Mouse (Mus musculus) adipocyte (in vitro differentiated cells): ENCODE measurements at regions not wholly inside any gene's neighbourhood (a gene's known extent, or its start where the extent isn't known, plus 50 kb on each side); places are given as distances from the start of the nearest gene placed in this dataset.
A peak's percentile ranks its signal among the peaks of the same experiment; 100 is the strongest.

Experiments
- DNase-seq: peaks from one replicate; pipeline ENCODE4 v3.0.0-alpha.2; 2016; ENCODE audit warnings: low spot score

DNA sequence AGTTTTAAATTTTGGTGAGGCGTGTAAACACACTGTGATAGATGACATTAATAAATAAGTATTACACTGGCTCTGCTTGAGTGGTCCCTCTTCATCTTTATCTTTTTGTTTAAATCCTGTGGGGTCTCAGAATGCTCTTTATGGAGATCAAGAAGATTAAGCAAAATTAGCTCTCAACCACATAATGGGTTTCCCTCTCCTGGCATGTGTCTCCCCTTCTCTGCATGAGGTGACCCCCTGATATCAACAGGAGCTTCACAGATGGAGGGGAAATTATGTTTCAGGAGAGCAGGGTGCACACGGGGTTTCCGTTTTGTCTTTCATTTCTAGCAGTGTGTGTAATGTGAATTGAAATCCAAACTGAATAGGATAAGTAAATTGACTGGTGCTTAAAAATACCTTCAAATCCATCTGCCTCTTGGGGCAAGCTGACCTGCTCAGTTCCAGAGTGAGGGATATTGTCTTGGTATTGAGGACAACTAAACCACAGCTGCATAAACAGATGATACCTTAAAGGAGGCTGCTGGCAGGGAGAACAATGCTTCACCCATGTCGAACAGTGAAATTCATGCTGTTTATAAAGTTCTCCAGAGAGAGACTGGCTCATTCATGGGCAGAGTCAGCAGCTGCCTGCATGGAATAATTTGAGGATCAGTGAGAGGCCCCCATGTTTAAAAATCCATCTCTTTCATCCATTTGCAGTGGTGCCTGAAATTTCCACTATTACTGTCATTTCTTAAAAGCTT, 518.3 kb upstream of the Nr2f1 start:
- no peak for DNase-seq

- DNase-seq: no peak
Measured at GRCm38 (mm10) chr13:78717159-78717558, 517.6 kb upstream of the Nr2f1 start.

DNA sequence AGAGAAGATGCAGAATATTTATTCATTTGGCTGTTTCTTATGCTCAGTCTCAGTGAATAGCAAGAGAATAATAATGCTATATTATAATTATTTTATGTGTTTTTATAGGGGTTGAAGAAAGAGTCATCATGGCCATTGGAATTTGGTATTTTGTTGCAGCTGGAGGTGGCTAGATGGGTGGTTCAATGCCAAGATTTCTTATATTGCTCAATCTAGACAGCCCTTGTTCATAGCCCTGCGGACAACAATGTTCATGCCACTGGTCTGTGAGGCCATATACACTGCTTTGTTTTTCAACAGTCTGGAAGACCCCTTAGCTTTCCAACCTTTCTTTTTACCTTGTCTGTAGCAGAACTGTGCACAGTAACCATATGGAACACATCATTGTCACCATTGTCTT, 505.1 kb upstream of the Nr2f1 start:
- DNase-seq: peak; percentile 10

DNA sequence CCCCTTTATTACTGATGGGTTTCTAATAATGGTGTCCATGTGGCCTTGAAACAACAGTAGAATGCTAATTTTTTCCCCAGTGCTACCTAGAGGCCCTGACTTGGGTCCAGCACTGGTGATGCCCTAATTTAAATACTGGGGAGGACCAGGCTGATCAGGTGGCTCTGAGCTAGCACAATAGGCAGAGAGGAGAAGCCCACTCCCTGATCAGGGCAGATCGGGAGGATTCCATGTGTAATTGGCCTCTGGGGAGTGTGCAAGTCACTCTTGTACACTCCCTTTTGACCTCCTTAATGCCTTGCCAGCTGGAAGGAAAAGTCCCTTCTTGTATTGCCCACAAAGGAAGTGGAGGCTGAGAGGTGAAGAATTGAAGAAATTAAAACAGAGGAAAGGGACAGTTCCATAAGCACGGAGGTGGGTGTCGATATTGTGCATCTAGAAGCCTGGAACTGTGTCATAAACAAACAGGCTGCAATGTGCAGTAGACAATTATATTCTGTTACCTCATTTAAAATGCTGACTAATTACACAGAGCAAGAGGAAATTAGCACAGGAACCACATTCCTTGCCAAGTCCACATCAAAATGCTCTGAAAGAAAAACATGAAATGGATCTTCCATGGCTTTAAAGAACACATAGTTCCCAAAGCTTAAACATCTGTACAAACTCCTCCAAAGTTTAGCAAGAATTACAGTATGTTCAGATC, 498.4 kb upstream of the Nr2f1 start:
- DNase-seq: peak; percentile 46

DNA sequence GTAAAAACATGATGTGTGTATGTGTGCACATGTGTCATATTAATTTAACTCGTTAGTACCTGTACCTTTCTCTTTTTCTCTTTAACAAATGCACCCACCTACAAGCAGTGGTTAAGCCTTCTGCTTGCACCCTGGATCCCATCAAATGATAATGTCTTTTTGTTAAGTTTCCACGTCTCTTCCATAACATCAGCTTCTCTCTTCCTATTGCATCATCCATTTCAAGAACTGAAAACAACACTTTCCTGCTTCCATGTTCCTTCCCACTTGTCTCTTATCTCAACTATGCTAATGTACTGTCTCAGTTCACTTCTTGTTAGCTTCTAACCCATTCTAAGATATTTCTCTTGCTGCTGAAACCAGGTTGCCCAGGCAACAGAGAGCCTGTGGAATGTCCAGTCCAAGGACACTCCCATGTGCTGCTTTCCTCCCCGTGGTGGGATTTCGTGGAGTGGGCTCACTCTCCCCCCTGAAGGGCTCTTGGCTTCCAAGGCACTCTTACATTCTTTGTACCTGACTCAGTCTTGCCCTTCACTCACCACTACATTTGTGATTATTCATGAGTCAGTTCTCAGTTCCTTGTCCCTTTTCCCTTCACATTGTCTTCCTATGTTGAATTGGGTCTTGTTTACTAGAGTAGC, 479.8 kb upstream of the Nr2f1 start:
- DNase-seq: no peak

DNA sequence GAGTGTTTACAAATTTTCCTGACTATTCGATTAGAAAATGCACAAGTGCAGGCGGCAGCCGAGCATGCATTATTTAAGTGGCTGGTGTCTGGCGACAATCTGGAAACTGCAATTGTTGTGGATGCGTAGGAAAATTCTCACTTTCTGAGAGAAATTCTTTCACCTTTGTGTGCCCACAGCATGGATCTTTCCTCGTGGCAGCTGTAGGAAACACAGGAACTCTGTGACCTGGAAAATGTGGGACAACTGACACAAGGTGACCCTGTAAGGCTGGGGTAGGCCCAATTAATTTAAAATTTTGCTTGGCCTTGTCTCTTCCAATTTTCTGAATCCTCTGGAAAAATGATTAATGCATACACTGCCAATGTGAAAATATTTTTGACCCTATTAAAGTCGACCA, 478.7 kb upstream of the Nr2f1 start:
- no peak for DNase-seq

DNA sequence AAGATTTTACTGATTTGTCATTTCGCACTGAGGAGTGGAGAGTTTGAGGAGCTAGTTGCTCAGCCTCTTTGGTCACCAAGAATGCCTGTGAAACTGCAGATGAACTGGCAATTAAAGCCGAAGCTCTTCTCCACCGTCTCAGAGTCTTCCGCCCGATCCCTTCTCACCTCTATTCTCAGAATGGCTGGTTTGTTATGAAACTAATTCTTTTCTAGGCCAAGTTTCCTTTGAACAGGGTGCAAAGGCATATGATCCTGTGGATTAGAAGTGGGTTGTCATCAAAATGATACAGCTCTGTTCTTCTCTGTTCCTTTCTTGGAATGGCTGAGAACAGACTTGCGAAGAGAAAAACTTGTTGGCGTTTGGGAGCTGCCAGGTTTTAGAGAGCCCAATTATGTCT, 458.7 kb upstream of the Nr2f1 start:
- no peak for DNase-seq

- DNase-seq: no peak
Measured at GRCm38 (mm10) chr13:78656766-78657165, 457.2 kb upstream of the Nr2f1 start.

DNA sequence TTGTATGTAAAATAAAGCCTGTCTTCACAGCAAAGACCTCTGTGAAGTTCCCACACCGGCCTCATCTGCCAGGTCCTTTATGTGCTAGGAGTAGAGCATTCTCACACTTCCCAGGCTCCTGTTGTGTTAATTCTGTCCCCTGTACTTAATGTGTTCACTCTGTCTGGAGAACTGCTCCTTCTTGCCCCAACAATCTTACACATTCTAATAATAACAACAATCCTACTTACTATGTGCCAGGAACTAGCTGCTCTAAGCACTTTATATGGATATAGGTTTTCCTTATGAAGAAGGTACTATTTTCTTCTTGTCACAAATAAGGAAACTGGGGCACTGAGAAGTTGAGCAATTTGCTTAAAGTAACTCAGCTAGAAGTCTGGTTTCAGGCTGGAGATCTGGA, 456.6 kb upstream of the Nr2f1 start:
- DNase-seq: no peak

- DNase-seq: no peak
Measured at GRCm38 (mm10) chr13:78650824-78651223, 451.3 kb upstream of the Nr2f1 start.

DNA sequence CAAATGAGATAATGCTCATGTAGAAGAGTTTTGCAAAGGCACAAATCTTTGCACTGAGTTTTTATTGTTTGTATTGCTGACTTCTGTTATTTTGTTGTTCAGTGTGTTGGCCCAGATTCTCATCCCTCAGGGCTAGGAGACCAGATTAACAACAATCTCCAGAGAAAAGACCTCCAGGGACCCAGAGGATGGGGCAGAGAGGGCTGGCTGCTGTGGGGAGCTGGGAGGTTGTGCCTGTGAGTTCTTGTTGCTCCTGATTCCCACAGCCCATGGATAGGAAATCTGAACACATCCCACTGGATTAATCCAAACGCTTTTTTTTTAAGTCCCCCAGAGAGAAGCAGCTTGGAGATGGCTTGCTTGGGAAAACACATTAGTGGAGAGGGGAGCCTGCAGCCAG, 445.0 kb upstream of the Nr2f1 start:
- peak; percentile 4 for DNase-seq

- no peak for DNase-seq
Measured at GRCm38 (mm10) chr13:78643023-78643422, 443.5 kb upstream of the Nr2f1 start.

- DNase-seq: no peak
Measured at GRCm38 (mm10) chr13:78642443-78642729, 442.8 kb upstream of the Nr2f1 start.

DNA sequence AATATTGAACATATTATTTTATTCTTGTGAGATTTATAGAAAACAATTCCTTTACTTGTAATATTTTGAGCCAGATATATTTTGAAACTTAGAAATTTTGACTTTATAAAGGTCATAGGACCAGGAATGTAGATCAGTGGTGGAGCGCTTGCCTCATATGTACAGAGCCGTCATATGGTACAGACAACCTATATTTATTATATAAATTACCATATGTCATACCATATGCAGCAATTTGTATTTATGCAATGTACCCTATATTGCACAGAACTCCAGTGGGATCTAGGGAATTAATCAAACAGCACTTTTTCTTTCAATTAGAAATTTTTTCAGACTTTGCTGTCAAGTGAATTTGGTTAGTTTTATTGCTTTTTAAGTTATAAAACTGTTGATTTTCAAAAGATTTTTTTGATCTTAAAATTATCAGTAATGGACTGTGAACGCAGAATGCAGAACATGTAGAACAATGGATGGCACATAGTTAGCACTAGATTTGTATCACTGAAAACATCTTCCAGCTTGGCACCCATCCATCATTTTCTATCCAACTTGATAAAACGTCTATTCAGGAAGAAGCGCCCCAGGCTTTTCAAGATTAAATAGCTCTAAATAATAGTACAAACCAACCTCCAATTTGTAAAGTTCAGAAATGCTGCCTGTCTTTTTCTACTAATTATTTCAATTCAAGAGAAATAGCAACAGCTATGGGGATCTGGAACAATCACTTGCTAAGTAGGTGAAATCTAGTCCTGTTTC, 442.3 kb upstream of the Nr2f1 start:
- DNase-seq: no peak

DNA sequence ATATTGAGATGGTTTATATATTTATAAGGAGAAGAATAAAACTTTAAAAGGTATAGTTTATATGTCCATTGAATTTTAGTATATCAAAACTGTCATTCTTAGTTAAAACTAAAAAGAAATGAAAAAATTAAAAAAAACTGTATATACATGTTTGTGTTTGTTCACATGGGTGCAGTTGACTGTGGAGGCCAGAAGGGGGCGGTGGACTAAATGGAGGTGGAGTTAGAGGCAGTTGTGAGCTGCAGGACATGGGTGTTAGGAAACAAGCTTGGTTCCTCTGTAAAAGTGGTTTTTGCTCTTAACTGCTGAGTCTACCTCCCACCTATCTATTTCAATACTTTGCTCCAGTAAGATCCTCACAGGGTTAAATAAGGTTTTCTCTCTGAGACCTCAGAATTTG, 440.8 kb upstream of the Nr2f1 start:
- DNase-seq: no peak

GRCm38 (mm10) chr13:78638462-78638861, 438.9 kb upstream of the Nr2f1 start:
- DNase-seq: no peak

GRCm38 (mm10) chr13:78631609-78632008, 432.1 kb upstream of the Nr2f1 start:
- DNase-seq: no peak

DNA sequence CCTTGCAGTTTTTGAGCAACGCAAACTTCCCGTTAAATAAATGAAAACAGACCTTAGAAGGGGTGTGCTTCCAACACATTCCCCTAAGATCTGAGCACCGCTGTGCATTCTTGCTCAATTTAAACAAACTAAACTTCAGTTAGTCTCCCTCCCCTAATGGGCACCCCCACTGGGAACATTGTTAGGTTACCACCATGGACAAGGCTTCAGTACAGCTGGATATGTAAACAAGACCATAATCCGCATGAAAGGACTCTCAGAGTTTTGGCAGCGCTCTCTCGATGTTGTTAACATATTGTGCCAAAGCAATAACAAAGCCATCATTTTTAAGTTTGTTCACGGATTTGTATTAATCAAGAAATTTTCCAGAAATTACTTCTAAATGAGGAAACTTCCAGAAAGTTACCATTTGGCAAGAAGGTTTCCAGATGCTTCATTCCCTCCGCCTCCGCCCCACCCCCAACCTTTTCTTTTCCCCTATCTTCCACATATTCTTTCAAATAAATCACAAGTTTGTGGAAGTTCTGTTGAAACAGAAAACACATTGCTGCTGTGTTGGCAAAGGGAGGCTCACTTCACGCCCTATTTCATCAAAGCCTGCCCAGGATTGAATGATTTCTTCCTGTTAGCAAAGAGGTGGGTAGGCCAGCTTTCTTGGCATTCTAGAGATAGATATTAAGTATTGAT, 429.6 kb upstream of the Nr2f1 start:
- peak; percentile 3 for DNase-seq

DNA sequence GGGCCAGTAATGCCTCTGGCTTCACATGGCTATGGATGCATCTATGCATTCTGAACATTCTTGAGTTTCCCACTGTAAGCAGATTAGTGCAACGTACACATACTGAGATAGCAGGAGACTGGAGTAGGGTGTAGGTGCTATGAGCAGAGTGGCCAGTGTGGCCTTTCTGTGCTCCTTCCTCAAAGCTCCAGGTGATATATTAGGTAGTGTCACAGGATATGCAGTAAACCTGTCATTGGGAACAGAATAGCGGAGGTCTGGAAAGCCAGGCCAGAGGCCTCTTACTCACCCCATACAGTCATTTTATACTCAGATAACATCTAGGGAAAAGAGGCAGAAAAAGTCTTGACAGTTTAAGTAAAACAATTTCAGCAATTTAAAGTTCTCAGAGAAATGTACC, 424.1 kb upstream of the Nr2f1 start:
- no peak for DNase-seq

DNA sequence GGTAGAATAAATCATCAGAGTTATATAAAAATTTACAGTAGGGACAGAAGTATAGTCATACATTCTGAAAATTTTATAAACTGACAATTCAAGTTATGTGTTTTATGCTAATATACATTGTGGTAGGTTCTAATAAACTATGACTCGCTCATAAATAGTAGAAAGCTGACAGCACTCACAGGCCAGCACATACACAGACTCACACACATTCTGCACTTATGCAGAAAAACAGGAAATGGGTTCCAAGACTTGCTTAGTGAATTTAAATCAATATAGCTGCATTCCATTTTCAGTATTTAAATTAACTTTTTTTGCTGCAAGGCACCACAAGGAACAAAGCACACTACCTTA, 403.3 kb upstream of the Nr2f1 start:
- no peak for DNase-seq

DNA sequence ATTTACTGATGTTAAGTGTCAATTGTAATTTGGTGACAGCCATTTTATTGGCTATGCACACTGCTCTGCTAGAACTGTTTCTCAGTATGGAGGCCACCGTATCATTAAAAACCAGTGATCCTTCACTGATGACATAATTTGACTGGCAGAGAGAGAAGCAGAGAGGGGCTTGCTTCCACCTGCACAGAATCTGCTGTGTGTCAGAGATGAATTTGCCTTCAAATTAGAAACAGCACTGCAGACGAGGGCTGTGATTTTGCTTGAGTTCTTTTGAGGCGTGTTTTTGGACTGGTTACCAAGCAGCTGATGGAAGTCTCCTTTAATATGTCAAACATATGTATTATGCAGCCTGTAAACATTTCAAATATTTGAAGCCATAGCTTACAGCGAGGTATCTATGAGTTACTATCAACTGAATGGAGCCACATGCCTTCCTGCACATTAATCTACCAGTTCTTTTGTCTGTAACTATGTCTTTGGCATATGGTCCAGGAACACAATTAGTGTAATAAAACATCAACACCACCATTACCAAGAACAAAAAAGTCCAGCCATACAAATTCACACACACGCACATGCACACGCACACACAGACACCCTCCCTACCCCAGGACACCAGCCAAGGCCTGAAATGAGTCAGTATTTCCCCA, 402.8 kb upstream of the Nr2f1 start:
- DNase-seq: no peak
